Mouse (Mus musculus): ENCODE results near the gene Rhox11.

GRCm38 (mm10) chrX:38121478-38121877 lies 36.5 kb upstream of the Rhox11 start:
- no peak for TF ChIP-seq MAFK (IDR thresholded peaks at IDR 0.05; ENCODE audit: insufficient read depth, low read depth, low read length)
- TF ChIP-seq ZC3H11A (IDR thresholded peaks at IDR 0.05; ENCODE audit: borderline replicate concordance, low read depth, low read length), result no peak
